In genomic region chr1:152615987-152616776, GRCm38 (mm10) we compare ENCODE assay signal across 14 mouse cellular contexts.
A peak's percentile ranks its signal among the peaks of the same experiment; 100 is the strongest.
DNase-seq lines count a peak whose midpoint lies in the region; ATAC-seq and TF ChIP-seq lines count a peak whose summit lies in the region.
"Had no signal": no experiment of that assay in that cellular context is flagged by ENCODE, and none has a peak within 500 bp of the region (broad histone marks: within the 10 kb centered on the region; RNA-seq: fewer than 3 reads in every experiment).

No protein-coding gene starts in this region.

- H3K27ac ChIP-seq in gastrocnemius, adult 2 months = peak overlapping the region; percentile 63
- H3K27ac ChIP-seq in kidney, postnatal 0 days = 0 out of 2 replicates have a peak overlapping the region, but pooled peaks have one; percentile 10
- H3K27ac ChIP-seq in kidney, embryonic 16.5 days (ENCODE audit: low read length) = no peak overlapping the region
- H3K27ac ChIP-seq in liver, embryonic 13.5 days = peak overlapping the region; percentile 47
- H3K27ac ChIP-seq: stomach, postnatal 0 days had no signal

- H3K4me2 ChIP-seq in kidney, postnatal 0 days (ENCODE audit: low read length) = no peak overlapping the region
- H3K4me2 ChIP-seq in kidney, embryonic 16.5 days (replicated peaks; ENCODE audit: low read depth, low read length) = no peak overlapping the region
- peak overlapping the region; percentile 23; the same call in 1 of the 2 replicates for H3K4me2 ChIP-seq in liver, embryonic 13.5 days

- no peak for DNase-seq in gastrocnemius, adult 2 months
- DNase-seq in gastrocnemius, adult 18-20 months (ENCODE audit: low spot score) = no peak
- no peak for DNase-seq in kidney, postnatal 0 days (ENCODE audit: low spot score)
- DNase-seq in liver, embryonic 13.5 days = no peak
- no peak for DNase-seq in lung, adult 2 months
- DNase-seq in cerebellum, postnatal 10 days = no peak
- no peak for DNase-seq in right cerebral cortex, postnatal 4 days
- DNase-seq: adrenal gland, postnatal 36 days; cerebellum, adult 11-12 months; kidney, adult 18-20 months; midbrain, embryonic 14.5 days; spleen, adult 18-20 months had no signal

- no peak for ATAC-seq in kidney, postnatal 0 days (replicated peaks; ENCODE audit: low FRiP score, low read depth)
- no peak for ATAC-seq in kidney, embryonic 16.5 days (ENCODE audit: low FRiP score, low TSS enrichment)
- ATAC-seq in liver, embryonic 13.5 days (ENCODE audit: low read depth) = peak; percentile 50

- peaks cover 5% of the 10 kb centered on the region; the same call in 1 of the 2 replicates for H3K36me3 ChIP-seq in kidney, postnatal 0 days (ENCODE audit: insufficient read depth, low read length)
- peaks cover 11% of the 10 kb centered on the region for H3K36me3 ChIP-seq in kidney, embryonic 16.5 days (ENCODE audit: insufficient read depth, low read length)
- H3K36me3 ChIP-seq in liver, embryonic 13.5 days = 0 out of 2 replicates have a peak, but pooled peaks cover 2% of the 10 kb centered on the region

- TF ChIP-seq POLR2A in lung, adult 2 months (IDR thresholded peaks at IDR 0.05; ENCODE audit: borderline replicate concordance, extremely low read depth, low read depth, low read length) = no peak

- 73% methylated on average over 10 of the region's 10 CpGs for whole genome bisulfite sequencing in kidney, postnatal 0 days
- WGBS in kidney, embryonic 16.5 days = 71% methylated on average over 10 of the region's 10 CpGs
- WGBS in liver, embryonic 13.5 days (ENCODE audit: insufficient replicate concordance) = 23% methylated on average over 10 of the region's 10 CpGs
- 44% methylated on average over 10 of the region's 10 CpGs for WGBS in lung, adult 2 months

- no peaks in the 10 kb centered on the region for H3K9me3 ChIP-seq in kidney, postnatal 0 days (replicated peaks; ENCODE audit: low read length)
- H3K9me3 ChIP-seq in kidney, embryonic 16.5 days (ENCODE audit: low read length) = no peaks in the 10 kb centered on the region; the same call in 1 of the 2 replicates
- 0 out of 2 replicates have a peak, but pooled peaks cover 6% of the 10 kb centered on the region for H3K9me3 ChIP-seq in liver, embryonic 13.5 days (replicated peaks)

- H3K9ac ChIP-seq in kidney, postnatal 0 days (ENCODE audit: low read depth, low read length) = no peak overlapping the region
- no peak overlapping the region for H3K9ac ChIP-seq in kidney, embryonic 16.5 days (replicated peaks; ENCODE audit: low read length)
- H3K9ac ChIP-seq in liver, embryonic 13.5 days = peak overlapping the region; percentile 26; the same call in 1 of the 2 replicates

- intact Hi-C loops in gastrocnemius, adult 2 months (cut with DNase I) = no loop called here

- peaks cover 32% of the 10 kb centered on the region for H3K4me1 ChIP-seq in kidney, postnatal 0 days (replicated peaks; ENCODE audit: insufficient read depth, low read length)
- H3K4me1 ChIP-seq in kidney, embryonic 16.5 days (ENCODE audit: insufficient read depth, low read length) = peaks cover 61% of the 10 kb centered on the region
- H3K4me1 ChIP-seq in liver, embryonic 13.5 days (replicated peaks) = peaks cover 80% of the 10 kb centered on the region
- peaks cover 48% of the 10 kb centered on the region for H3K4me1 ChIP-seq in lung, adult 2 months (ENCODE audit: control insufficient read depth, insufficient read depth, low read length)

- no peak for TF ChIP-seq CTCF in gastrocnemius, adult 2 months (IDR thresholded peaks at IDR 0.05)
- no peak for TF ChIP-seq CTCF in kidney, postnatal 0 days (IDR thresholded peaks at IDR 0.05; ENCODE audit: low read depth)
- TF ChIP-seq CTCF in lung, adult 2 months (IDR thresholded peaks at IDR 0.05; ENCODE audit: insufficient read depth, low read length) = no peak

- peak overlapping the region; percentile 3; the same call in 1 of the 2 replicates for H3K4me3 ChIP-seq in gastrocnemius, adult 2 months
- H3K4me3 ChIP-seq in kidney, postnatal 0 days (replicated peaks; ENCODE audit: low read depth, low read length) = no peak overlapping the region
- no peak overlapping the region for H3K4me3 ChIP-seq in kidney, embryonic 16.5 days (ENCODE audit: low read length)
- no peak overlapping the region for H3K4me3 ChIP-seq in liver, embryonic 13.5 days (replicated peaks)
- no peak overlapping the region for H3K4me3 ChIP-seq in lung, adult 2 months (replicated peaks; ENCODE audit: extremely low read depth, low read depth, low read length)

- H3K27me3 ChIP-seq in kidney, postnatal 0 days (ENCODE audit: insufficient read depth, low read length) = no peaks in the 10 kb centered on the region
- H3K27me3 ChIP-seq in kidney, embryonic 16.5 days (ENCODE audit: insufficient read depth, low read length) = no peaks in the 10 kb centered on the region
- H3K27me3 ChIP-seq in liver, embryonic 13.5 days = 0 out of 2 replicates have a peak, but pooled peaks cover 4% of the 10 kb centered on the region
